Mouse (Mus musculus): ENCODE measurements around the gene Klc2.
"Not testable (repeated sequence)": the region's sequence is repeated elsewhere in the genome, so short reads cannot be mapped to it uniquely, and the experiment has no call there.

DNA sequence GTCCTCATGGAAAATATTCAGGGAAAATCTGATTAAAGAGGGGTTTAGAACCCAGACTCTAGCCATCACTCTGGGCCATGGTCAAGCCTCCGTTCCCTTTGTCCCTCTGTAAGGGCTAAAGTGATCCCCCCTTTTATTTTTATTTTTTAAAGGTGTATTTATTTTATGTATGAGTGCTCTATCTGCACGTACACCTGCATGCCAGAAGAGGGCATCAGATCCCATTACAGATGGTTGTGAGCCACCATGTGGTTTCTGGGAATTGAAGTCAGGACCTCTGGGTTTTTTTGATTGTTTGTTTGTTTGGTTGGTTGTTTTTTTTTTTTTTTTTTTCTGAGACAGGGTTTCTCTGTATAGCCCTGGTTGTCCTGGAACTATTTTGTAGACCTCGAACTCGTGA, 31.8 kb downstream of the Klc2 start:
- not testable (repeated sequence) for TF ChIP-seq GATA1 (IDR thresholded peaks at IDR 0.05; ENCODE audit: low read depth, low read length); RCOR1 (IDR thresholded peaks at IDR 0.05; ENCODE audit: low read depth, low read length); POLR2A (IDR thresholded peaks at IDR 0.05; ENCODE audit: control insufficient read depth in 1 of 2, insufficient read depth in 1 of 2, low read depth in 1 of 2, low read length in 2 of 2, poor library complexity in 1 of 2); GABPA (IDR thresholded peaks at IDR 0.05; ENCODE audit: low read depth, low read length)
- peak in 2 of 3 experiments; percentile 13 to 43; a peak in 2 of 6 replicates for TF ChIP-seq CTCF (IDR thresholded peaks at IDR 0.05 in 2 of 3, conservative IDR thresholded peaks at IDR 0.05 in 1 of 3; ENCODE audit: control insufficient read depth in 1 of 3, insufficient read depth in 1 of 3, low read depth in 2 of 3, low read length in 3 of 3, poor library complexity in 1 of 3, severe bottlenecking in 1 of 3)
- 0 out of 2 replicates have a peak, but pooled peaks have one; percentile 24 for TF ChIP-seq HCFC1 (IDR thresholded peaks at IDR 0.05; ENCODE audit: low read depth, low read length)

Data from MEL (cell line).